Mouse (Mus musculus) adrenal gland, postnatal 36 days (tissue): ENCODE data around the gene Pum1. TPM values are rescaled to one million over a fixed set of nuclear protein-coding genes. Genes with fewer than 3 reads are reported as not detected.
"Not testable (repeated sequence)": the region's sequence is repeated elsewhere in the genome, so short reads cannot be mapped to it uniquely, and the experiment has no call there.

Source experiments
- DNase-seq, 2 experiments: peaks; one replicate each; pipeline ENCODE4 v3.0.0; 2021; ENCODE audit warnings: mixed read lengths in 1 of 2
- total RNA-seq, 2 experiments: library from RNA; stranded (reverse); gene quantifications; 2 replicates each; pipeline ENCODE4 v1.2.3; 2021

Pum1 gene
- total RNA-seq, 2 experiments from 2014 or later: 77.2 to 80.1 TPM

DNA sequence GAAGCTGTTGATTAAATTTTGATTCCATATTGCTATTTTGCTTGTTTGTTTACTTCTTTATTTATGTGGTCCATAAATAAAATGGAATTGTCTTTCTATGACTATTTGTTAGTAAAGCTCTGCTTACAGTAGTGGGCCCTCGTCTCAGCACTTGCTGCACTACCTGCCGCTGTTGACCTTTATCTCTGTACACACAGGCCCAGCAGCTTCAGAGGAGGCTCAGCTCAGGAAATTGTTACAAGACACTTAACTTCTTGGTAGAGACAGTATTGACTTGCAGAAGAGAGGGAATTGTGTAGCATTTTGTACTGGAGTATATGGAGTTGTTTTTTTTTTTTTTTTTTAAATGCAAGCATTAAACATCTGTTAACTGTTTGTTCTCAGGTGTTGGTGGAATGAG, 5.4 kb downstream of the Pum1 start:
- DNase-seq: no peak

GRCm38 (mm10) chr4:130668991-130669390, 5.9 kb downstream of the Pum1 start:
- DNase-seq: no peak

DNA sequence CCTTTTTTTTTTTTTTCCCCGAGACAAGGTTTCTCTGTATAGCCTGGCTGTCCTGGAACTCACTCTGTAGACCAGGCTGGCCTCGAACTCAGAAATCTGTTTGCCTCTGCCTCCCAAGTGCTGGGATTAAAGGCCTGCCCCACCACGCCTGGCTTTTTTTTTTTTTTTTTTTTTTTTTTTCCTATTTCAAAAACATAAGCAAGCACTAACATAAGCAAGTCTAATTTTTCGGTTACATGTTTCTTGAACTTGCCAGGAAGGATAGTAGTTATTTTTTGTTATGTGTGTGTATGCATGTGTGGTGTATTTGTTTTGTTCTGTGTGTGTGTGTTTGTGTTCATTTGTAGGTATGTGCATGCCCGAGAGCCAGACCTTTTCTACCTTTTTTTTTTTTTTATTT, 6.9 kb downstream of the Pum1 start:
- not testable (repeated sequence) for DNase-seq

GRCm38 (mm10) chr4:130671079-130671845, 8.1 kb downstream of the Pum1 start:
- DNase-seq: no peak

- DNase-seq: no peak
These were observed 9.0 kb downstream of the Pum1 start for GRCm38 (mm10) chr4:130672161-130672560.

DNA sequence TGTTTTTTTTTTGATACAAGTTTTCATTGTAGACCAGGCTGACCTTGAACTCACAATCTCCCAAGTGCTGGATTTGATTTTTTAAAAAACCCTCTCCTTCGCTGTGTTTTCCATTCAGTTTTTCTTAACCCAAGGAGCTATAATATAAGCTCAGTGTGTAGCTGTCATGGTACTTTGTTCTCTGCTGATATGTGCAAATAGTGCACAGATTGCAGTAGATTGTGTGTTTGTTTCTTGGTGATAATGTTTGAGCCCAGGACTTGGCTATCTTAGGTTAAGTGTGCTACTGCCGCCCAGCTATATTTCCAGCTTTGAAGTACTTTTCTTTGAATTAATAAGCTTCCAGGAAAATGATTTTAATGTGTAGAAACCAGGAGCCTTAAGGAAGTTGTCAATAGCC, 13.6 kb downstream of the Pum1 start:
- no peak for DNase-seq

- no peak for DNase-seq
These were observed 15.0 kb downstream of the Pum1 start for GRCm38 (mm10) chr4:130678149-130678548.

- DNase-seq: no peak
These were observed 17.6 kb downstream of the Pum1 start for GRCm38 (mm10) chr4:130680676-130681075.

DNA sequence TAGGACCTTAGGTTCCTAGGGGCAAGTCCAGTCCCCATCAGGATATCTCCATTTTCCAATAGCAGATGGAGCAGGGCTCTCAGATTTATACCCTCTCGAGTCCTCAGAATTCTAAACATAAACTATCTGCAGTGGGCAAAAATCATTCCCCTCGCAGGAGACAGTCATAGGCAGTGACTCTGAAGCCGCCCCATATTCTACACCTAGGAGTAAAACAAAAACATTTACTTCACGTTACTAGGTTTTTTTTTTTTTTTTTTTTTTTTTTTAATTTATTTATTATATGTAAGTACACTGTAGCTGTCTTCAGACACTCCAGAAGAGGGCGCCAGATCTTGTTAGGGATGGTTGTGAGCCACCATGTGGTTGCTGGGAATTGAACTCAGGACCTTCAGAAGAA, 19.9 kb downstream of the Pum1 start:
- not testable (repeated sequence) for DNase-seq

DNA sequence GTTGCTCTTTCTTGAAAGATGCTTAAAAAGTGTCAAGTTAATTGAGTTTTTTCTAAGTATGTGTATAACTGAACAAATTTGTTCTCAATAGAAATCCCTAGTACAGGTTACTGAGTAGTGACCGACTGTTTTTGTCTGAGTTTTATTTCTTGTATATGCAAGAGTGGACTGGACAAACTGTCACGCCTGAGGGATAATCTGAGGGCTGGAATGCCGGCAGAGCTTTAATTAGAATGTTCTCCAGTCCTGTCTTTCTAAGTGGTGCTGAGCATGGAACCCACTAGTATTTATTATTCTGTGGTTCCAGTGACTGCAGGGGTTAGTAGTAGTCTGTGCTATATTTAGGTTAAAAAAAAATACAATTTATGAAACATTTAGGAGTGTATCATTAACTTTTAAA, 30.8 kb downstream of the Pum1 start:
- no peak for DNase-seq

GRCm38 (mm10) chr4:130694982-130695381, 31.9 kb downstream of the Pum1 start:
- DNase-seq: no peak

GRCm38 (mm10) chr4:130701061-130701460, 37.9 kb downstream of the Pum1 start:
- no peak for DNase-seq

DNA sequence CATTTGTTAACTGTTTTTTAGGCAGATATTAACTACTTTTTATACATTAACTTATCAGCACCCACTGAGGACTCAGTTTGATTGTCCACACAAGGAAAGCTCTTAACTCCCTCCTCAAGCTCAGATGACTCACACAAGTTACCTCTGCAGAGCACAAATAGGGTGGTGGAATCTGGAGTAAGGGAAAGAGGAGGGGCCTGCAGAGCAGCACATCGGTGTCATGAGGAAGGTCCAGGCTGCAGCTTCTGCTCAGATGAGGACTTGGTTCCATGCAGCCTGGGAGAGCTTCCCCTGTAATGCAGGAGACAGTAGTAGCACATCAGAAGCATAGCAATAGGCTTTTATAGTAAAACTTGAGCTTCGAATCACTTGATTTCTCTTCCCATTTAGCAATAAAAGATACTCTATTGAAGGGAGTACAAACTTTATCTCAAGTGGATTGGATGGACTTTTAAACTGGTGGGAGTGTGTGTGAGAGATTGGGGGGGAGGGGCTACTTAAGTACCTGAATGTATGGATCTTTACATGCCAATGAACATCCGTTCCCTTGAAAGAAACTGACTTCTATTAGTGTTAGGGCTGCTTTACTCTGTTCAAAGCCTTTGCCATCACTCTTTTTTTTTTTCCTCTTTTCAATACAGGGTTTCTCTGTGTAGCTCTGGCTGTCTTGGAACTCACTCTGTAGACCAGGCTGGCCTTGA, 39.9 kb downstream of the Pum1 start:
- no peak for DNase-seq

GRCm38 (mm10) chr4:130703601-130704000, 40.5 kb downstream of the Pum1 start:
- DNase-seq: no peak

GRCm38 (mm10) chr4:130704615-130705014, 41.5 kb downstream of the Pum1 start:
- no peak for DNase-seq

DNA sequence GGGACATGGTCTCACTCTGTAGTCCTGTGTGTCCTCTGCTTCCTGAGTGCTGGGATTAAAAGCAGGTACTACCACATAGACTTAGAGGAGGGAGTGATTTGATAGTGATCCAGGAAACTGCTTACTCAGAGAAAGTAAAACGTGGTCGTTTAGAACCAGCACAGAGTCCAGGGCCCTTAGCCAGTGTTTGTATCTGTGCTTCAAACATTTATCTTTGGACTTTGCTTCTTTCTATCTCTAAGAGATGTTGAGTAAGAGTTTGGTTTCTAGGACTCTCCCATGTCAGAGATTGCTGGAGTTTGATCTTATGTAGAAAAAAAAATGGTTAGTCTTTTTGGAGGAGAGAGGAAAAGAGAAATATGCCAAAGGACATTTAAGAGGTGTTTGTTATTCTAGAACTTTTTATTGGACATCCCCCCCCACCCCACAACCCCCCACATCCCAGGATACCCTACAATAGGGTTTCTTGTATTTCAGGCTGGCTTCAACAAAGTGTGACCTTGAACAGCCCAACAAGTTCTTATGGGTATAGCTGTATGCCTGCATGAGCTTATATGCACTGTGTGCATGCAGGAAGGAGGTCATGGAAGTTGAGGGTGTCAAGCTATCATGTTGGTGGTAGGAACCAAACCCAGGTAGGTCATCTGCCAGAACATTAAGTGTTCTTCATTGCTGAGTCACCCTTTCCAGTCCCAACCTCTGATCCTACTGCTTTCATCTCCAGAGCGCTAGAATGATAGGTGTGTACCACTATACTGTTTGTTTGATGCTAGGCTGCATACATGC, 43.3 kb downstream of the Pum1 start:
- no peak for DNase-seq

GRCm38 (mm10) chr4:130711353-130711848, 48.3 kb downstream of the Pum1 start:
- DNase-seq: no peak

GRCm38 (mm10) chr4:130712341-130712740, 49.2 kb downstream of the Pum1 start:
- no peak for DNase-seq

DNA sequence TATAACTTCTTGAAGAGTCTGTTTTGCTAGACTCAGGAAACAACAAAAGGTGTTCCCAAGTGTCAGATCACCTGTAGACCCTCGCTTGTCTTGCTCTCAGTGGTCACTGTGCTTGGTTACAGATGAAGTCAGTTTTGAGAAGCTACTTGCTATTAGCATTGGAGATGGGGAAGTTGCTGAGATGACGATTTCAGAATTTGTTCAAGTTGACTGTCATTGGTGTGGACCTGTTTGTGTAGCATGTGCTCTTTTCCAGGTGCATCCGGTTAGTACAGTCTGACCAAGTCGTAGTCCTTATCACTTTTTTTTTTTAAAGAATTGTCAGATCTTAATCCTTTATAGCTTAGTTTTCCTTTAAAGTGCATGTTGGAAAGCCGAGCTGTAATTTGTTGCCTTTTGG, 50.3 kb downstream of the Pum1 start:
- DNase-seq: no peak

- DNase-seq: no peak
These were observed 52.0 kb downstream of the Pum1 start for GRCm38 (mm10) chr4:130715126-130715525.

DNA sequence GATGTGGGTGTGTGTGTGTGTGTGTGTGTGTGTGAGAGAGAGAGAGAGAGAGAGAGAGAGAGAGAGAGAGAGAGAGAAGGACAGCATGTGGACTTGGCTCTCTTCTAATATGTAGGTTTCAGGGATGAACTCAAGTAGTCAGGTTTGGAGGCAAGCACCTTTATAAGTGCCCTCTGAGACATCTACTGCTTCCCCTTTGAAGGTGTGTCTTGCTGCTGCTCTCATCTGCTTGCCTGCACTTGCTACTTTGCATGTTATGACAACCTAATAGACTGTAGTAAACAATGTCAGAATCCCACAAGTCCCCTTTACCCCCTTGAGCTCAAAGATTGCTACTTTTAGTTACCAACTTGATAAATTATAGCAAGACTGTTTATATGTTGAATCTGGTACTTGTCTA, 52.5 kb downstream of the Pum1 start:
- DNase-seq: no peak

GRCm38 (mm10) chr4:130719348-130719747, 56.2 kb downstream of the Pum1 start:
- no peak for DNase-seq

- no peak for DNase-seq
These were observed 59.5 kb downstream of the Pum1 start for GRCm38 (mm10) chr4:130722607-130723006.
